Mouse (Mus musculus) heart, postnatal 0 days (tissue): Measurements from ENCODE around the gene Rps28. TPM values are rescaled to one million over a fixed set of nuclear protein-coding genes. Genes with fewer than 3 reads are reported as not detected.

Source experiments
- ATAC-seq: fragments of 200-750 bp; cut with Nextera tagmentation; 2 replicates; pipeline ENCODE4 v1.8.0; 2017; ENCODE audit warnings: low read depth, moderate number of reproducible peaks, moderate library complexity; ENCODE audit not compliant: insufficient read depth
- DNase-seq: peaks from one replicate; pipeline ENCODE4 v3.0.0-alpha.2; 2016; ENCODE audit warnings: low spot score
- H3K27ac ChIP-seq: fragments of 300-500 bp; sonication (generic); 2 replicates; pipeline ENCODE4 v1.5.1; 2014; ENCODE audit warnings: low read depth, mild to moderate bottlenecking
- H3K27me3 ChIP-seq: fragments of 300-500 bp; sonication (generic); 2 replicates; pipeline ENCODE4 v1.6.1; 2014; ENCODE audit warnings: low read length, mixed read lengths; ENCODE audit not compliant: control insufficient read depth, insufficient read depth
- H3K36me3 ChIP-seq: fragments of 300-500 bp; sonication (generic); replicated peaks from 2 replicates; pipeline ENCODE4 v1.6.1; 2014; ENCODE audit warnings: low read length, mixed read lengths; ENCODE audit not compliant: control insufficient read depth, insufficient read depth
- H3K4me1 ChIP-seq: fragments of 300-500 bp; sonication (generic); 2 replicates; pipeline ENCODE4 v1.6.1; 2014; ENCODE audit warnings: antibody characterized with exemption; ENCODE audit not compliant: control insufficient read depth, insufficient read depth
- H3K4me2 ChIP-seq: fragments of 300-500 bp; sonication (generic); 2 replicates; pipeline ENCODE4 v1.6.1; 2014; ENCODE audit warnings: low read depth, mild to moderate bottlenecking, low read length, moderate library complexity
- H3K4me3 ChIP-seq: fragments of 300-500 bp; sonication (generic); 2 replicates; pipeline ENCODE4 v1.5.1; 2014; ENCODE audit warnings: low read depth, low read length
- H3K9ac ChIP-seq: fragments of 300-500 bp; sonication (generic); replicated peaks from 2 replicates; pipeline ENCODE4 v1.6.1; 2014; ENCODE audit warnings: low read depth, low read length, mixed read lengths
- H3K9me3 ChIP-seq: fragments of 300-500 bp; sonication (generic); replicated peaks from 2 replicates; pipeline ENCODE4 v1.6.1; 2016; ENCODE audit warnings: low read length; ENCODE audit not compliant: control insufficient read depth
- CTCF ChIP-seq: IDR thresholded peaks from 2 replicates; pipeline ENCODE4 v1.5.1; 2016; ENCODE audit warnings: antibody characterized with exemption, control low read depth, low read depth
- EP300 ChIP-seq: IDR thresholded peaks from 2 replicates; pipeline ENCODE4 v1.6.1; 2016; ENCODE audit warnings: antibody characterized with exemption, low read depth
- WGBS: fragments of 180-500 bp; shearing (Covaris S2); extraction: QIAGEN DNeasy Blood & Tissue Kit; methylation state at CpG from one replicate; pipeline ENCODE4 v1.1.7; 2014; 5-methylcytosine and 5-hydroxymethylcytosine counted together
- polyA plus RNA-seq: library from polyadenylated mRNA; unstranded; fragments of >200 nt; fragmentation: Nextera tagmentation; extraction: Ambion mirVana; gene quantifications from 2 replicates; pipeline ENCODE4 v1.2.1, GENCODE M21; 2015
- total RNA-seq: library from RNA; depleted of rRNA; stranded (reverse); fragments of >200 nt; gene quantifications from 2 replicates; pipeline ENCODE4 v1.2.3, GENCODE M21; 2014; ENCODE audit warnings: low replicate concordance

The Rps28 gene
- total and polyA plus RNA-seq, 2 experiments from 2014 or later, result 127 to 622 TPM

- no peak overlapping the region for H3K4me2 ChIP-seq
- no peaks in the 10 kb centered on the region for H3K9me3 ChIP-seq
- ATAC-seq, result no peak
- no peak overlapping the region for H3K9ac ChIP-seq
- H3K4me3 ChIP-seq, result no peak overlapping the region
- H3K27ac ChIP-seq, result no peak overlapping the region
- no peaks in the 10 kb centered on the region for H3K27me3 ChIP-seq
- WGBS, result 56% methylated on average over 2 of the region's 2 CpGs
- no peaks in the 10 kb centered on the region for H3K36me3 ChIP-seq
- H3K4me1 ChIP-seq, result peaks cover 59% of the 10 kb centered on the region
- no peak for TF ChIP-seq CTCF
- no peak for TF ChIP-seq EP300
- no peak for DNase-seq
Observed at GRCm38 (mm10) chr17:33784939-33785338, 39.4 kb downstream of the Rps28 start.

- H3K27me3 ChIP-seq, result no peaks in the 10 kb centered on the region
- peaks cover 5% of the 10 kb centered on the region; the same call in 1 of the 2 replicates for H3K36me3 ChIP-seq
- no peak overlapping the region for H3K9ac ChIP-seq
- peak; percentile 16; the same call in 1 of the 2 replicates for ATAC-seq
- no peaks in the 10 kb centered on the region for H3K9me3 ChIP-seq
- TF ChIP-seq EP300 (peak; percentile 70; the same call in 1 of the 2 replicates), CTCF (no peak)
- H3K27ac ChIP-seq, result peak overlapping the region; percentile 39
- H3K4me2 ChIP-seq, result no peak overlapping the region
- no peak overlapping the region for H3K4me3 ChIP-seq
- peaks cover 66% of the 10 kb centered on the region for H3K4me1 ChIP-seq
- peak; percentile 85 for DNase-seq
Observed at GRCm38 (mm10) chr17:33783408-33783807, 41.0 kb downstream of the Rps28 start.

DNA sequence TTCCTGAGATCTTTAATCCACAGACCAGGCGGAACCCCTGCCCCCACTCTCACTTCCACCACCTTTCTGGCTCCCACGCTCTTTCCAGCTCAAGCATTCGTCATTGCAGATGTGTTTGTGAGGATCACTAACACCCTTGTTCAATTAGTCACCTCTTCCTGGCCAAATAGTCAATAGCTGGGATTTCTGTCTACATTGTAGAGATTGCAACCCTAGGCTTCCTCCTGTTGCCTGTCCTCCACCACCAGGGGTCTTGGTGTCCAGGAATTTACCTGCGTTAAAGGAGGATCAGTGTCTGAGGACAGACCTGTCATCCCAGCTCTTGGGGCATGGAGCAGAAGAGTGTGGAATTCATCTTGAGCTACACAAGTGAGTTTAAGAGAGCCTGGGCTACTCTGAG lies 42.3 kb downstream of the Rps28 start:
- DNase-seq (no peak), ATAC-seq (no peak)
- H3K4me3 ChIP-seq, result peak overlapping the region; percentile 57
- peak overlapping the region; percentile 91 for H3K27ac ChIP-seq
- H3K9ac ChIP-seq, result peak overlapping the region; percentile 66; the same call in 1 of the 2 replicates
- peaks cover 18% of the 10 kb centered on the region; the same call in 1 of the 2 replicates for H3K36me3 ChIP-seq
- no peaks in the 10 kb centered on the region for H3K9me3 ChIP-seq
- TF ChIP-seq EP300 (no peak), CTCF (peak; percentile 21; the same call in 1 of the 2 replicates)
- 51% methylated on average over 4 of the region's 4 CpGs for WGBS
- H3K4me2 ChIP-seq, result peak overlapping the region; percentile 82
- H3K4me1 ChIP-seq, result peaks cover 71% of the 10 kb centered on the region
- H3K27me3 ChIP-seq, result no peaks in the 10 kb centered on the region

DNA sequence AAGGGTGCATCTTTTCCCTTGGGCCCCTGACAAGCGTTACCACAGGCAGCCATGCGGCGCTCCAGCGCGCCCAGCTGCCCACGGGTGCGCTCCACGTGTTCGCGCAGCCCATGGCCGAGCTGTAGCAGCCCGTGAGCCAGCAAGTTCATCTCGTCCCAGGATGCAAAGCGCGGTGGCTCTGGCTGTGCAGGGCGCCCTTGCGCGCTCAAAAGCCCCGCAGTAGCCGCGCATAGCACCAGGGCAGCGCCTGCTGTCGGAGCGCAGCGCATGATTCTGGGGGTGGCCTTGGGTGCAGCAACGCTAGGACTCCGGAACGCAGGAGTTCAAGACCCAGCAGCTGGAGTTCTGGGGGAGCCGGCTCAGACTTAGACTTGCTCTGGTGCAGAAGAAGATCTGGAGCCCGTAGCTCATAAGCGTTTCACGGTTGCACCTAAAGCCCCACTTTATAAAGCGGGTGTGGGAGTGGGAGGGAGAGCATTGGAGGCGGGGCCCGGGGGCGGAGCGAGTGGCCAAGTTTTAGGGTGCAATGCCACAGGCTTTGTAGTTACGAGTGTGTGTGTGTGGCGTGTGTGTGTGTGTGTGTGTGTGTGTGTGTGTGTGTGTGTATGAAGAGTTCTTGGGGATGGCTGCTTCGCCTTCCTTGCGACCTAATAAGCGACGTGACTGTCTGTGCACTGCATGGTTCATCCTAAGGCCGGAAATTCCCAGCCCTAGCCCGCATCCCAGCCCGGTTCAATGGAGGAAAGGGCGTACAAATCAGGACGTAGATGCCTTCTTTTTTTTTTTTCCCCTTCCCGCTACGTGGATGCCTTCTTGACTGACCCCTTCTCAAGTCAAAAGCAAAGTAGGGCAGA lies 43.0 kb downstream of the Rps28 start, which contains the start of gene Angptl4:
Gene Angptl4 (minus strand): TSS at position 707 of the 854 bp plus-strand sequence.
- Histone ChIP-seq H3K36me3 (peaks cover 25% of the 10 kb centered on the region; the same call in 1 of the 2 replicates), H3K4me1 (peaks cover 71% of the 10 kb centered on the region), H3K4me2 (peak within 1 kb of the TSS; percentile 82), H3K9ac (peak within 1 kb of the TSS; percentile 66), H3K27ac (peak within 1 kb of the TSS; percentile 91), H3K4me3 (peak within 1 kb of the TSS; percentile 57), H3K27me3 (no peaks in the 10 kb centered on the region), H3K9me3 (no peaks in the 10 kb centered on the region)
- ATAC-seq (peak; percentile 61), DNase-seq (peak; percentile 70)
- 2% methylated on average over 48 of the region's 50 CpGs for WGBS
- no peak; the same call in 1 of the 2 replicates for TF ChIP-seq EP300
- no peak for TF ChIP-seq CTCF

DNA sequence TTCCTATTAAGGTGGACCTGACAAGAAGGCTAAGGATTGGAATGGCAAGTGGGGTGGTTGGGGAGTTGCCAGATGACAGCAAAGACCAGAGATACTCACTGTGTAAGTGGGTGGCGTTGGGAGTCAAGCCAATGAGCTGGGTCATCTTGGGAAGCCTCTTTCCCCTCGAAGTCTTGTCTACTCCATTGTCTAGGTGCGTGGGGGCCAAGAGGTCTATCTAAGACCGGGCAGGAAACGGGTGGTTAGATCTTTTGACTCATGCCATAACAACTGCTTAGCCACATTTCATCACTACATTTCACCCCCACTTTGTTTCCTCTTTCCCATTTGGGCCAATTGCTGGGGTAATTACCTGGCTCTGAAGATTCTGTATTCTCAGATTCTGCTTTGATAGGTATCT lies 43.9 kb downstream of the Rps28 start:
- Histone ChIP-seq H3K27ac (peak overlapping the region; percentile 91), H3K27me3 (no peaks in the 10 kb centered on the region), H3K4me1 (peaks cover 70% of the 10 kb centered on the region), H3K4me3 (peak overlapping the region; percentile 57), H3K4me2 (peak overlapping the region; percentile 82), H3K9ac (peak overlapping the region; percentile 66), H3K9me3 (no peaks in the 10 kb centered on the region), H3K36me3 (peaks cover 34% of the 10 kb centered on the region; the same call in 1 of the 2 replicates)
- no peak for TF ChIP-seq EP300
- TF ChIP-seq CTCF, result no peak
- no peak for ATAC-seq
- WGBS, result 59% methylated on average over 5 of the region's 5 CpGs
- no peak for DNase-seq
